Mouse (Mus musculus): ENCODE data around the gene Slu7.

Slu7 gene

DNA sequence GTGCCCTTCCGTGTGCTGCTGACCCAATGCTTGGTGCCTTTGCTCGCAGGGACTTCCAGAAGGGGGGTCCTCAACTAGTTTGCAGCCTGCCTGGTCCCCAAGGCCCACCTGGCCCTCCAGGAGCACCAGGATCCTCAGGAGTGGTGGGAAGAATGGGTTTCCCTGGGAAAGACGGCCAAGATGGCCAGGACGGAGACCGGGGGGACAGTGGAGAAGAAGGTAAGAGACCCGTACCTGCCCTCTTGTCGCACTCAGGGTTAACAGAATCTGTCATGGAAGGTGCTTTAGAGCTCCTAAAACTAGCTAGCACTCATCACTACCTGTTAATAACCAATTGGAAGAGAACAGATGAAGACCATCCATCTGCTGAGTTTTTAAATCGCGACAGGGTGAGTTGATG is 52.3 kb downstream of the Slu7 start:
- no peak for DNase-seq (ENCODE audit: low spot score)

DNA sequence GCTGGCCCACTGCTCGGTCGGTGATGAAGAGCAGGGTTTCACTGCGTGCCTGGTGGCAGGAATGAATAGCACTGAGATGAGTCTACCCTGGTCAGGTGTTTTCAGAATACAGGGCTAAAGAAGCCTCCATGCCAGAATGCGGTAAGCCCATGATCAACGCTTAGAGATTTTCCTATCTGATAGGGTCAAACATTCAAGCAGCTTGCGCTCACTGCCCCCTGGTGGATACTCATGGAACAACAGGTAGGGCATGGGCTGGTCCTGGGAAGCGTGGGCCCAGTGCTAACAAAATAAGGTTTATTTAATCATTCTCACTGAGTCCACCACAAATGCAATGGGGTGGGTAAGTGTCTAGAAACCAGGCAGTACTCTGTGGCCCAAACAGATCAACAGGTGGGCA is 59.1 kb downstream of the Slu7 start:
- peak; percentile 86 for DNase-seq (ENCODE audit: low spot score)

DNA sequence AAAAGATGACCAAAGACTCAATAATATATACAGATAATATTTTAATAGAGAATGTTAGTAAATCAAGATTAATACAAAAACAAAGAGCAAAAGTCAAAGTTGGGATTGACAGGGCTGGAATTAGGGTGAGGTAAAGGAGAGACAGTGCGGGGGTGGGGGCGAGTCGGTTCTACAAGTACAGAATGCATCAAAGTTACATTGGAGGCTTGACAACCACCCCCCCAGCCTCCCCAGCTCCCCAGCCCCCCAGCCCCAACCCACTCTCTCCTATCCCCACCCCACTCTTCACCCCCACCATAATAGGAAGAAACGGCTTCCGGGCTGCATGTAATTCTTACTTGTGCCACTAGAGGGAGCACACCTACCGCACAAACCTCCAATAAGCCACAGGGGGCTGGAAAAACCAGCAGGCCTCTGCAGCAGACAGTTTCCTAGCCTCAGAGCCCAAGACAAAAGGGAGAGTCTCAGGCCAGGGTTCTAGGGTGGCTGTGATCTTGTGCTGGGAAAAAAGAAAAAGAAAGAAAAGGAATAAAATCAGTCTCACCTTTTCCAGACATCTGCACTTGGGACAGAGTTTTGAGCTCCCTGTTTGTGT is 60.4 kb downstream of the Slu7 start:
- peak; percentile 94 for DNase-seq (ENCODE audit: low spot score)

DNA sequence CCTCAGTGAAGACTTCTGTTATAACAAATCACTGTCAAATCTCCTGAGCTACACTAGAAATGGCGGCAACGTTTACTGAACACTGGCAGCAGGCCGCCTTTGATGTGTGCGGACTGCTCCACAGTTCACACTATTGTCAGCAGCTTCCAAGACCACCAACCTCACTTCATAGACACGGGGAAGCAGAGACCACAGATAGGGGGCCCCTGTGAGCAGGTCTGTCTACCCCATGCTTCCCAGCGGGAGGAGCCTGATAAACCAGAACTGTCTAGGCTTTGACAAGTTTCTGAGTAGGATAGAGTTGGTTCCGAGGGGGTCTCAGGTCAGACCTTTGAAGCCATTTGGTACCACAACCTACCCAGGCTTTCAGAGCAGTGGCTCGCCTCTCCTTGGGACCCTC is 61.5 kb downstream of the Slu7 start:
- DNase-seq (ENCODE audit: low spot score) = peak; percentile 62

DNA sequence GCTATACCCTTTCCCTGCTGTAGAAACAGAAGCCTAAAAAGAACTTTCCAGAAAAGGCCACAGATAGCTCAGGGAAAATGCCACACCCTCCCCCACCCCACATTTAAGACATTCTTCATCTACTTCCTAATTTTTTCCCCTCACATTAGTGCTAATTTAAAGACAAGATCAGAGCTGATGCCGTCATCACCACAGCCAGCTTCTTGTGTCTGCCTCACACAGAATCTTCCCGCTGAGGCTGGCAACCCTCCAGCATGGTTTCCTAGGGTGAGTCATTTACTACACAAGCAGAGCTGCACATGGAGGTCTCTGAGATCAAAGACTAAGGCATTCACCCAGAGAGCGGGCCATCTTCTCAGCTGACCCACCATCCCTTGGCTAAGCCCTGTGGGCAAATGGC is 62.0 kb downstream of the Slu7 start:
- no peak for DNase-seq (ENCODE audit: low spot score)
